Mouse (Mus musculus) cerebellum, postnatal 14 days (tissue): ENCODE data around the gene Tmem87a.

Experiments used
- DNase-seq, 2 experiments: peaks; one replicate each; pipeline ENCODE4 v3.0.0; 2021; ENCODE audit warnings: mixed read lengths in 2 of 2

Gene Tmem87a

DNA sequence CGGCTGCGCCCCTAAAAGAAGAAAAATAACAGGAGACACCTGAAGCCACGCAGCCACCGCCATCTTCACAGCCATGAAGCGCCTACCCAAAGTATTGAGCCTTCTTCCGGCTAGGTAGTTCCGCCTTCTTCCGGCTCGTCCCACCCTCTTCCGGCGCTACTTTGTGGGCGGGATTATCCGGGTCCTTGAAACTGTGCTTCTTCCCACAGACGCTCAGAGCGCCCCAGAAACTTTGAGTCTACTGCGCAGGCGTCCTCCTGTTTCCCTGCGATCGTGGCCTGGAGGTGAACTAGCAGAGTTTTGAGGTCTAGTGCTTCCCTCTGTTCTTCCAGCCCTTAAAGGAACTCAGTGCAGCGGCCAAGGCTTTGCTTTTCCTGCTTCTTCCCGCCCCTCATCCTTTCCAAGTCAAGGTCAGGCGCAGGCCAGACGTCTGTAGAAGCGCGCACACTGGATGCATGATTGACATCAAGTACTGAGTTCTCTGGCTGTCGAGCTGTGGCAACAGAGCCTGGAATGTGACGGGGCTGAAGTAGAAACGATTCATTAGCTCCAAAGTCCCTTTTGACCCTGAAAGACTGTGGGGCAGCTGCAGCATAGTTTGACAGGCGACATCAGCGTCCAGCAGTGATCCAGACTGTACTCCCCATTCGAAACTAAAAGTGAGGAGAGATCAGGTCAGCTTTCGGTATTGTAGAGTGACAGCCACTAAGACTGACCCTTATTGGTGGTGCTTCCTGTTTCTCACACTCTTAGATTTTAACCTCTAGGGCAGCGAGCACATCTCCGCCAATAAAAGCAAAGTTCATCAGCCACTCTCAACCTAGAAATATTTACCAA lies at the start of gene Tmem87a:
Gene Tmem87a, minus strand, starts transcription at position 128 of the 837 bp plus-strand sequence.
- DNase-seq = peak; percentile 93 to 95

DNA sequence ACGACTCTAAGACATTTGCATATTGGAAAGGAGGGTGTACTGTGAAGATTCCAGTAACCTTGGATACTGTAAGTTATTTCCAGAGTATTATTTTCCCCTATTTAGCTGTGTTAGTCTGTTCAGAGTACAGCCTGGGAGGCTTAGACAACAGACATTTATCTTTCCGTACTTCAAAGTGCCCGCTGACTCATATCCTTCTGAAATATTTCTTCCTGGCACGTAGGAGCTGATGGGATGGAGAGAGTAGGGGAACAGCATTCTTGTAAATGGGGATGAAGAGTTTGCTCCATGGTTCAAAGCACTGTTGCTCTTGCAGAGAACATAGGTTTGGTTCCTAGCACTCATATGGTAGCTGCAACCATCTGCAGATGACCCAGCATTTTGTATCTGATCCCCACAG lies 48.7 kb upstream of the Tmem87a start:
- no peak for DNase-seq

DNA sequence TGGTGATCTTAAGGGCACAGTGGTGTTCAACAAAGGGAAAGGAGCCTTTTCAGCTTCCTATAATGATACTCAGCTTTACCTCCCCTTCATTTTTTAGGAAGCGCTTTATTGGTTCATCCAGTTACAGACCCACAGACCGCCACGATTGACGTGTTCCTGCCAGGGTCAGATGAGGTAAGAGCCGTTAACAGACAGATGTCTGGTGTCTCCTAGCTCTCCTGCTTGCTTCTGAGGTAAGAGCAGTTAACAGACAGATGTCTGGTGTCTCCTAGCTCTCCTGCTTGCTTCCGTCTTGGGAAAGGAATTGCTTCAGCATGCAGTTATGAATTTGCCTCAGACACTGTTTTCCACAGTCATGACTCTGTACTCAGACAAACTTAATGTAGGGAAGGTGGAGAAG lies 46.8 kb upstream of the Tmem87a start:
- DNase-seq = no peak

DNA sequence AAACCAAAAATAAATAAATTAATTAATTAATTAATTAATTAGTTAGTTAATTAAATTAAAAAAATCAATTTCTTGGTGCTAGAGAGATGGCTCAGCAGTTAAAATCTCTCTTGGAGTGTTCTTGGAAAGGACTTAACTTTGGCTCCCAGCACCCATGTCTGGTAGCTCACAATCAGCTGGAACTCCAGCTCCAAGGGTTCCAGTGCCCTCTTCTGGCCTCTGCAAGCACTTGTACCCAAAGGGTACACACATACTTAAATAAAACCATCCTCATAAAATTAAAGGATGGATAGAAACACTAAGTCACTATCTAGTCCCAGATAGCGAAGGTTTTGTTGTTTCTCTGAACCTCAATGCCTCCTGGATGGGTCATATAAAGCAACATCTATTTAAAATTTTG lies 43.4 kb upstream of the Tmem87a start:
- no peak for DNase-seq

DNA sequence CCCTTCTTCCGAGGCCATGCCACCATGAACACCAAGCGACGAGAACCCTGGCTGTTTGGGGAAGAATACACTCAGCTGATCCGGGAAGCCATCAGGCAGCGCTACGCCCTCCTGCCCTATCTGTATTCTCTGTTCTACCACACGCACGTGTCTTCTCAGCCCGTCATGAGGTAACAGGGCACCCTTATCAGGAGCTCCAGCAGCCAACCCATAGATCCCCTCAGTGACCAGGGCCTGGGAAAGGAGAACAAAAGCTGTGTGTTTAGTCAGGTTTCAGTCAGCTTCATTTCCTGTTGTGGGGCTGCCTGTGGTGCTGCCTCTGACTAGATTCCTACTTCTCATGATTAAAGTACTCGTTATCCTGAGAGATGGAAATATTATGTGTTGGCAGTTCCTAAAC lies 42.5 kb upstream of the Tmem87a start:
- no peak for DNase-seq

DNA sequence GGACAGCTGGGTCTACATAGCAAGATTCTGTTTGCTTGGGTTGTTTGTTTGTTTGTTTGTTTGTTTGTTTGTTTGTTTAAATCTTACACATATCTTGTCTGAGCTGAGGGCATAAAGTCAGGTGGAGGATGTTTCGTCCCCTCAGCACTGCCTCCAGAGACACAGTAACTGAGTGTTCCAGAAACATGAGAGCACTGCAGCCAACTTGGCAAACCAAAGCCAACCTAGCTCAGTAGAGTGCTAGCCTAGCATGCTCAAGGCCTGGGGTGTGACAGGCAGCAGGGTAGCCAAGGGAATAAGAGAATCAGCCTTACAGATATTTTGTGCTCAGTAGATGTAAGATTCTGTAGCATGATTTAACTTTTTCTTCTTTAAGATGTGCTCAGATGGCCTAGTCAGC lies 40.6 kb upstream of the Tmem87a start:
- no peak for DNase-seq

DNA sequence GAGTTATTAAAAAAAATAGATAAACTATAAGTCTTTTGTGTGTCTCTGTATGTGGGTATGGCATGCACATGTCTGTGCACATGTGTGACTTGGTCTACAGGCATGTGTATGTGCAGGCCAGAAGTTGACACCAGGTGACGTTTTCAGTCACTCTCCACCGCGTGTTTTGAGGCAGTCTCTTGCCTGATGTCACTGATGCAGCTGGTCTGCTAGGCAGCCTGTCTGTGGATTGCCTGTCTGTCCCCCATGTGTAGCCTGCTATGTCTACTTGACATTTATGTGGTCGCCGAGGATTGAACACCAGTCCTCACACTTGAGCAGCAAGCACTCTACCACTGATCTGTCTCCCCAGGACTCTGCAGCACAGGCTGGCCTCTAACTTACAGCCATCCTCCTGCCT lies 20.5 kb upstream of the Tmem87a start:
- no peak for DNase-seq

DNA sequence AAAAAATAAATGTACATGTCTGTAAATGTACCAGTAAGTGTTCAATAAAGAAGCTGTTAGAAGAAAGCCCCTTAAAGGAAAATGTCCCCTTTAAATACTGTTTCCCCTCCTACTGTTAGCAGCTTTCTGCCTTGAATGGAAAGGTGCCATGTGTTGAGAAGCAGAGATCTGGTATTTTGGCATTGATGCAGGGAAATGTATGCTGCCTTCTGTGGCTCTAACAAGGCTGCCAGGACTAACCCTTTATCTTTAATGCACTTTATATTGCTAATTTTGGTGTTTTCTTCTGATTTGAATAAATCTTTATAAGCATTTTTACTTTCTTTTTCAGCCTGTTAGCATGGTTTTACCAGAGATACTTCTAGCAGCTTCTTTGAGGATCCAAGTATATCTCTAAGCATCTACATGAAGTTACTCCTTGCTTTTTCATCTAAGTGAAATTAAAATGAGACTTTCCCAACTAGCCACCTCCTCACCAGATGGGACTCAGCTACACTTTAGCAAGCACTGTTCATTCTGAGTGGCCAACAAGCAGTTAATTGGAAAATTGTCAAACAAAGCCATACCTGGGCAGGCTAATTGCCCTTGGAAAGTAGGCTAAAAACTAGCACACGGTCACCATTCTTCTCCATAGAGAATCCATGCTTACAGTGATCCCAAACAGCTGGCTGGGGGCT lies 11.0 kb upstream of the Tmem87a start:
- DNase-seq = peak; percentile 33 to 59

DNA sequence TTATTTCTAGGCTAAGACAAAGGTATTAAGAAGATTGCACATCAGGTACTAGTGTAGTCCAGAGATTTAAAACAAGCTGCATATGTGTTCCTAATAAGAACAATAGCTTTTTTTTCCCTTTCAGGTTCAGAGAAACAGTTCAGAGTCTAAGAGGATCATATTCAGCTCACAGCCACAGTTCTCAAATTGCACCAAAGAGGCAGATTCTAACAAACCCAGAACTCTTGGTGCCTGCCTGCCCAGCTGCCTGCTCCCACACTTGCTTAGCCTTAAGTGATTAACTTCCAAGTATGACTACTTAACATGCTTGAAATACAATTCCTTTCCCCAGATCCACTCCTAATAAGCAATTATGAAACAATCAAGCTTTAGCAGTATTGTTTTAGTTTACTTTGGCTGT lies 10.2 kb upstream of the Tmem87a start:
- no peak for DNase-seq

DNA sequence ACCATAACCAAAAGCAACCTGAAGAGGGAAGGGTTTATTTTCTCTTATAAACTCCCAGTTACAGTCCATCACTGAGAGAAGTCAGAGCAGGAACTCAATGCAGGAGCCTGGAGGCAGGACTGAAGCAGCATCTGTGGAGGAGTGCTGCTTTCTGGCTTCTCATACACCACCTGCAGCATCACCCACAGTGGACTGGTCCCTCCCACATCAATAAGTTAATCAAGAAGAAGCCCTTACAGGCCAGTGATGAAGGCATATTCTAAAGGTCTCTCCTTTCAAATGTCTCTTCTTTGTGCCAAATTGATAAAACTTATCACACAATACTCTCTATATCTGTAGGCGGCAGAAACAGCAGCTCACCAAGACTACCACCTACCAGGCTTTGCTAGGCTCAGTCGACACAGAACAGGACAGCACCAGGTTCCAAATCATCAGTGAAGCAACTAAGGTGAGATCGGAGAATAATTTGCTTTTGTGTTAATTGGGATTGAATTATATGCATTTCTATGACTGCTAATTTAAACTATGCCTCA lies 7.2 kb upstream of the Tmem87a start:
- DNase-seq = no peak

DNA sequence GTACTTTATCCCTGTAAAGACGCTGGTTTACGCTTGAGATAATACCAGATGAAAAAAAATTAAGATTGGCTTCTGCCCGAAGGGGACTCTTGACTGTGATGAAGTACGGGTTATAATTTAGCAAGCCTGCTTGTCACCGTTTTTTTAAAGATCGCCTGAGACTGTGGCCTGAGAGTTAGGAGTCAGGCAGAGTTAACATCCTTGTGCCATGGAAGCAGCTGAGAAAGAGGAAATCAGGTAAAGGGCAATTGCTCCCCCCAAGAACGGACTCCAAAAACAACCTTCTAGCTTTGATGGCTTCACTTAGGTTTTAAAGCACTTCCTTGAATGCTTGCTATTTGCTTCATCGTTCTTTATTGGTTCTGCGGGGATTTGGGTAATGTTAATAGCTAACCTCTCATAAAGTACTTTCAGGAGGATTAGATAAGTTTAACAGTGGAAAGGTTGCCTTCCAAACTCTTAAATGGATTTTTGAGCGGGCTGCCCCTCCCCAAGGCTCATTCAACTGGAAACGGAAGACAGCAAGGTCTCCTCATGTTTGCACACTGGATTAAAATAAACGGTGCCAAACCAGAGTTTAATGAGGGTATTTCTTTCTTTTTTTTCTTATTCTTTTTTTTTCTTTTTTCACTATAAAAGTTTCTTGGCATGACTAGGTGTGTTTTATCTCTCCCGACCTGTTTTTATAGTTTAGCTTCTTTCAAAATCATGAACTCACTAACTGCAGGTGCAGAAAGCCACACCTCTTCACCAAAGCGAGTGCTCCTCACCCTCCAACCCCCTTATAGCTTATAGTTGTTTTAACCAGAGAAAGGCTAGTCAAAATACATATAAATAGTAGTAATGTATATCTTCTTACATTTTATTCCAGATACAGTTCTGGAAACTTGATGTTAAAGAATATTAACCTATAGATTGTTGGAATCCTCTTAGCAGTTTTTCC lies 1.2 kb upstream of the Tmem87a start:
- peak in 1 of 2 experiments; percentile 21 for DNase-seq

DNA sequence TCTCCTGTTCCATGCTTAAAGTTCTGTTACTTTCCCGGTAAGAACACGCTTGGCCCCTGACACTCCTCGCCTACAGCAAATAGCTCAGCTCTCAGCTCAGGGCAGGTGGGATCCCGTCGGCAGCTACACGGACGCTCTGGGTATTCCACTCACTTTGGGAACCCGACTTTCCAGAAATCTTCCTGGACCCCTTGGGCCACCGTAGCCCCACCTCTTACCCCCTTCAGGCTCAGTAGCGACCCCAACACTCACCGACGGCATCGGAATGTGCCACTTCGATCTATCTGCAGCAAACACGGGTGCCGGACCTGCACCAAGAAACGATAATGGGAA lies 294 bp downstream of the Tmem87a start, which contains the start of gene Ganc:
Gene Ganc, plus strand, starts transcription at position 244 of the 333 bp plus-strand sequence.
- DNase-seq = no peak

DNA sequence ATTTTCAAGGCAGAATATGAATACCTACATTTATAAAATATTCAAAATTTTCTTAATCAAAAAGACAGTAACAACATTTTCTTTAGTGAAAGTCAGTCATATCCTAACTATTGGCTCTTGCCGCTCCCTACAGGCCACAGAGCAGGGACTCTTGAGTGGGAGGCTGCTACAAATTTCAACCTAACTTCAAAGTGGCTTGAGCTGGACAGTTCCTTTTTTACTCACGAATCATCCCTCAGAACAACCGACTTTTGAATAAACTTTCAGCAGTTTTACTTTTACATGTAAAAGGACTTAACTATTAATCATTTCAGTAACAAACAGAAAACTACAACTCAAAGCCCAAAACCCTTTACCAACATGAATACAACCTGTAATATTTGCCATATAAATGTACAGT lies 1.1 kb downstream of the Tmem87a start:
- no peak for DNase-seq

DNA sequence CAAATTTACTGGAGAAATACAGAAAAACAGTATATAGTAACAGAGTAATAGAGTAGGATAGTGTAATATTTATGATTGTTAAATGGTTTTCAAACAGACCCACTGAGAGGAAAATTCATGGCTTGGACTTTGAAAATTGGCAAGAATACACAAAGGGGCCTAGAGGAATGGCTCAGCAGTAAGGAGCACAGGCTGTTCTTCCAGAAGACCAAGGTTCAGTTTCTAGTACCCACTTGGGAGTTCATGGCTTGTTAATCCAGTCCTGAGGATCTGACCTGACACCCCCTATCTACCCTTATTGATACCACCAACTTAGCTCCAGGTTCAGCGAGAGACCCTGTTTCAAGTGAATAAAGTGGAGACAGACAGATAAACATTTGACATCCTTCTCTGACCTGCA lies 6.0 kb downstream of the Tmem87a start:
- DNase-seq = no peak

DNA sequence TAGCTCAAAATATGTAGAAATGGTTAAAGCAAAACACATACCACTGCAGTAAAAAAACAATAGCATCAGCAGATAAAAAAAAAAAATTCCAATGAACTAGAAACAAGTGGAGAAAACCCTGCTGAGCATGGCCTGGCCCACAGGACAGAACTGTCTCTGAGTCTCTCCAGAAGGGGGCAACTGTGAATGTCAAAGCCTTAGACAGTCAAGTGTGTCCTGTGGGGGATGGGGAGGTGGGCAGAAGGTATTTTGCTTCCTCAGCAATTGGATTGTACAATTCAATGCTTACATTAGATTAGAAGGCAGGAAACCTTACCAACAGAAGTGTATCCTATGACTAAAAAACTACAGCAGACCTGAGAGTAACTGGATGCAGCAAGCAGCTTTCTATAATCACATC lies 11.5 kb downstream of the Tmem87a start:
- no peak for DNase-seq

DNA sequence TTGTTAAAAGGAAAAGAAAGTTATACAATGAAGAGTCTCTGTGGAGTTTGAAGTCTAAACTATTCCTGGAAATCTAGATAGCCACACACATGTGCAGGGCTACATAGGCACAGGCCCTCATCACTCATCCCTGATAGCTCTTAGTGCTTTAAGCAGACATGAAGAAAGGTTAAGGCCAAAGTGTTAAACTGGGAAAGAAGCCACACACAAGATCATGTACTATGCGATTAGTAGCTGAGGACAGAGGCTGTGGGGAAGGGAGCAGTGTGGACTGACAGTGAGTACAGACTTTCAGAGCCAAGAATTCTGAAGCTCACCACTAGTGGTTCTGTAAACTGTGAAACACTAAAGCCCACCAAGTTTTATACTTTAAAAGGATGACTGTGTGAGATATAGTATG lies 13.0 kb downstream of the Tmem87a start:
- no peak for DNase-seq

DNA sequence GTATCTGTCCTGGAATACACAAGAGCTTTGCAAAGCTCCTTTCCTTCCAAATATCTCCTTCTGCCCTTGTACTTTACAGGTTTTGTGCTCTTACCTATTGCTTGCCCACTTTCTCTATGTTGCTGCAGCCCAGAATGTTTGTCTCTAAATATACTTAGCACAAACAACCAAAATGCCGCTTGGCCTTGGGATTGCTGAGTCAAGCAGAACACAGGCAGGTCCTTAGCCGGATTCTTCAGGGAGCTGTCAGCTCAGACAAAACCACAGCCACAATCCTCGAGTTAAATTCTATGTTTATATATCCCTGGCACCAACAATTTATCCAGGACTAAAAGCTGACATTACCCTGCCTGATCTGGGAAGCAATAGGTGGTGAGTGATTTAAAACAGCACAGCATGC lies 14.5 kb downstream of the Tmem87a start:
- DNase-seq = no peak

DNA sequence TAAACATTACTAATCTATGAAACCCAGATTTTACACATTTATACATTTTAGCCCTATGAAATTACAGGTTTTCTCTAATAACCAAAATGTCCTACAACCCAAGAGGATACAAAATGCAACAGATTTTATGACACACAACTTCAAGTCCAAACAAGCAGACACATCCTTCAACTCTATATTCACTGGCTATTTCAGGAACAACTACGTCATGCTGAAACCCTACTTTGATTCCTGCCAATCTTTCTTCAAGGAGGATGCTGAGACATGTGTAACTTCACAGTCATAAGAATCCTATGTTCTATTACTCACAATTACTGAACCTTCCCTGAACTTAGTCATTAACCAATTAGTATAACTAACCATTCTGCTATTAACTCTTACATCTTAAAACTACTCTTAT lies 16.6 kb downstream of the Tmem87a start:
- no peak for DNase-seq

DNA sequence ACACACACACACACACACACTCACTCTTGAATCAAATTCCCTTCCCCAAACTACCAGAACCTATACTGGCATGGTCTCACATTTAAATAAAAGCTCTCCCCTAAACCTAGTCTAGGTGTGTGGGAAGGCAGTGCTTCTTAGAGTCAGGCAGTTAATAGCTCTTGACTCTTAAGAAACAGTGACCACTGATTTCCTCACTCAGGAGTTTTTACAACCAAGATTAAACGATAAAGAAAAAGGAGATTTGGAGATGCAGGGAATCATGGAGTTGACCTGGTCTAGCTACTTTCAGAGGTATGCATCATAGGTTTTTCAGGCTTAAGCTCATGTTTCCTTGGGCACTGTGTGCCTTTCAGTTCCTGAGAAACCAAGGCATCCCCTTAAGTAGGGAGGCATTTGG lies 17.6 kb downstream of the Tmem87a start:
- no peak for DNase-seq

DNA sequence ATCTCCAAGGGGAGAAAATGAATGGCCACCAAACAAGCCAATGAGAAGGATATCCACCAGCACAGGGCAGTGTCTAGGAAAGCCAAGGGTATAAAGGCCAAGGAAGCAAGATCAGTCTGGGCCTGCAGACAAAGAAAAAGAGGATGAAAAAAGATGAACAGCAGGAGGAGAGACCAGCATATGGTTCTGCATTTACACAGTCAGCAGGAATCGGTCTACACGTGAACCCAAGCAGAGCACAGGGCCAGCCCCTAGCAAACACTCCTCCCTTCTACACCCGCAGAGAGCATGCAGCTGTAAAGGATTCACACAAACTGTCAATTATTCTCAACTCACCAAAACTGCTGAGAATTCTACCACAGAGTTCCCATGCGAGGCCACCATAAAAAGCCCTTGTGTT lies 30.1 kb downstream of the Tmem87a start:
- no peak for DNase-seq

DNA sequence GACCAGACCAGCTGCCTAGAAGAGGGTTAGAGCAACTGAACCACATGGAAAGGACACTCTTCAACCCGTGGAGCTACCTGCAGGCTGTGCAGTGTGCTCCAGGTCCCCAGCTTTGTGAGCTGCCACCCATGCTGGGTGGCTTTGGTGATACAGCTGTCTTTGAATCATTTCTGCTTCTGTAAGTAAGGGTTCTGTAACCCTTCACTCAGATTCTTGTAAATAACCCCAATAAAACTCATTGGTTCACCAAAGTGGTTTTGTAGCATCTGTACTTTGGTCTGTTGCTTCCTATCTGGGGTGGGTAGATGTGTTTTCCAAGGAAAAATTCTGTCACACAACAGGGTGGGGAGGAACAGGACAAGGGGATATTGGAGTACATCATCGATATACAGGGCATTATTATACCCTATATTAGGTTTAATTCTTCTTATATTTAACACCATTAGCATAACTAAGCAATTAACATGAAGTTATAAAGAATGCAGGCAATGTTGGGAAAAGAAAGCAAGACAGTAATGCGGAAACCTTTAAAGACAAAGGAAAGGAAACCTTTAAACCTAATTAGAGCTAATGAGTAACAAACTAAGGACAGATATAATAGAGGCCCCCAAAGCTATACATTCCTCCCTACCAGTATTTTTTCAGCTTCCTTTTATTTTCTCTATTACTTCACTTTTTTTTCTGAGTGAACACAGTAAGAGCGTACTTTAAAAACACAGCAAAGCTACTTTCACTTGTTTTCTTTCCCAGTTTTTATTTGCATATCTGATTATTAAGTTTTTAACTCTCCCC lies 36.3 kb downstream of the Tmem87a start:
- no peak for DNase-seq

DNA sequence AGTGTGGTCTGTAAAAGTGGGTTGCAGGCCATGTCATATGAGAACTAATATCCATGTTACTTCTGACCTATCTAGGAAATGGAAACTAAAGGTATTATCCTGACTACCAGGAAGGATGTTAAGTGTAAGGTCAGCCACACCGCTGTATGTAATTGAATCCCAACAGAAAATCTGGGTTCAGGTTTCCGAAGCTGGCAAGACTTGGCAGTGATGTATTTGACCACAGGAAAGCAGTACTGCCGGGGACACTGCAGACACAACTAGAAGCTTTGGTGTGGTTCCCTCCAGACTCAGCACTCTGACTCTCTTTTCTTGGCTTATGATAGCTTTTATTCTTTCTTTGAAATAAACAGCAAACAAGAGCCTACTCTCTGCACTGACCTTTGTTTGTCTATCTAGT lies 37.4 kb downstream of the Tmem87a start:
- DNase-seq = no peak
